ENCODE assay signal across 23 mouse cellular contexts in genomic region chr2:153003681-153004338, GRCm38 (mm10). TPM values are rescaled to one million over a fixed set of nuclear protein-coding genes. Genes with fewer than 3 reads are reported as not detected.
A peak's percentile ranks its signal among the peaks of the same experiment; 100 is the strongest.
DNase-seq lines count a peak whose midpoint lies in the region; ATAC-seq and TF ChIP-seq lines count a peak whose summit lies in the region.
"Had no signal": no experiment of that assay in that cellular context is flagged by ENCODE, and none has a peak within 500 bp of the region (broad histone marks: within the 10 kb centered on the region; RNA-seq: fewer than 3 reads in every experiment).

No protein-coding gene starts in this region.

- peak; percentile 5 for DNase-seq in heart, postnatal 0 days (ENCODE audit: low spot score)
- DNase-seq in heart, adult 18-20 months: no peak
- peak; percentile 91 for DNase-seq in 416B (ENCODE audit: low read depth)
- DNase-seq in forebrain, embryonic 11.5 days (ENCODE audit: low spot score): no peak
- no peak for DNase-seq in lung, postnatal 14 days
- DNase-seq in lung, postnatal 25 days (ENCODE audit: low spot score): no peak
- no peak for DNase-seq in right cerebral cortex, adult 2 months (ENCODE audit: low spot score in 2 of 2)
- DNase-seq: adrenal gland, adult 8-10 months; cerebellum, adult 9-10 months; embryo, embryonic 11 days; heart, postnatal 36 days; layer of hippocampus, postnatal 36 days; lung, embryonic 14.5 days had no signal

- no peaks in the 10 kb centered on the region for H3K27me3 ChIP-seq in heart, postnatal 0 days (ENCODE audit: control insufficient read depth, insufficient read depth, low read length)
- no peaks in the 10 kb centered on the region for H3K27me3 ChIP-seq in forebrain, embryonic 11.5 days (ENCODE audit: control insufficient read depth, insufficient read depth, low read length)
- H3K27me3 ChIP-seq: heart, embryonic 12.5 days; intestine, embryonic 15.5 days had no signal

- H3K4me3 ChIP-seq in heart, postnatal 0 days (ENCODE audit: low read depth, low read length): no peak overlapping the region
- H3K4me3 ChIP-seq in forebrain, embryonic 11.5 days (ENCODE audit: low read depth, low read length): no peak overlapping the region
- H3K4me3 ChIP-seq: heart, embryonic 12.5 days; intestine, embryonic 15.5 days; limb, embryonic 10.5 days; megakaryocyte, embryonic 14.5 days had no signal

- no peak for ATAC-seq in heart, postnatal 0 days (ENCODE audit: insufficient read depth, low read depth)
- ATAC-seq in forebrain, embryonic 11.5 days (replicated peaks; ENCODE audit: low FRiP score): 0 out of 2 replicates have a peak, but pooled peaks have one; percentile 7
- ATAC-seq in hematopoietic stem cell, adult 5-6 weeks (replicated peaks in 1 of 2; ENCODE audit: insufficient read depth in 1 of 2, low FRiP score in 2 of 2, low TSS enrichment in 1 of 2, low read depth in 1 of 2, poor library complexity in 2 of 2, severe bottlenecking in 2 of 2): peak; percentile 86 to 88
- ATAC-seq: intestine, embryonic 15.5 days had no signal

- no peak overlapping the region for H3K27ac ChIP-seq in heart, postnatal 0 days (ENCODE audit: low read depth)
- H3K27ac ChIP-seq in forebrain, embryonic 11.5 days (ENCODE audit: low read depth, low read length): peak overlapping the region; percentile 32; the same call in 1 of the 2 replicates
- H3K27ac ChIP-seq: intestine, embryonic 15.5 days; kidney, postnatal 0 days; limb, embryonic 10.5 days had no signal

- WGBS in heart, postnatal 0 days: 58% methylated on average over 13 of the region's 13 CpGs
- WGBS in forebrain, embryonic 11.5 days: 53% methylated on average over 13 of the region's 13 CpGs

- TF ChIP-seq CTCF in heart, postnatal 0 days (IDR thresholded peaks at IDR 0.05; ENCODE audit: low read depth): no peak

- no peak for TF ChIP-seq EP300 in heart, postnatal 0 days (IDR thresholded peaks at IDR 0.05; ENCODE audit: low read depth)

- no peaks in the 10 kb centered on the region for H3K4me1 ChIP-seq in heart, postnatal 0 days (ENCODE audit: control insufficient read depth, insufficient read depth)
- peaks cover 3% of the 10 kb centered on the region; the same call in 1 of the 2 replicates for H3K4me1 ChIP-seq in forebrain, embryonic 11.5 days (replicated peaks; ENCODE audit: control insufficient read depth, insufficient read depth, low read length)
- H3K4me1 ChIP-seq: heart, embryonic 12.5 days; intestine, embryonic 15.5 days; limb, embryonic 10.5 days had no signal

- no peaks in the 10 kb centered on the region for H3K9me3 ChIP-seq in heart, postnatal 0 days (replicated peaks; ENCODE audit: control insufficient read depth, low read length)
- no peaks in the 10 kb centered on the region for H3K9me3 ChIP-seq in forebrain, embryonic 11.5 days (ENCODE audit: control insufficient read depth, low read length)
- H3K9me3 ChIP-seq: heart, embryonic 12.5 days; intestine, embryonic 15.5 days; limb, embryonic 10.5 days; megakaryocyte, embryonic 14.5 days had no signal

- H3K36me3 ChIP-seq in heart, postnatal 0 days (replicated peaks; ENCODE audit: control insufficient read depth, insufficient read depth, low read length): peaks cover 9% of the 10 kb centered on the region
- H3K36me3 ChIP-seq in forebrain, embryonic 11.5 days (ENCODE audit: control insufficient read depth, insufficient read depth, low read length): no peaks in the 10 kb centered on the region

- H3K9ac ChIP-seq in heart, postnatal 0 days (replicated peaks; ENCODE audit: low read depth, low read length): no peak overlapping the region
- H3K9ac ChIP-seq in forebrain, embryonic 11.5 days (ENCODE audit: low read length): no peak overlapping the region
- H3K9ac ChIP-seq: heart, embryonic 12.5 days; intestine, embryonic 15.5 days; lung, embryonic 14.5 days had no signal

- no peak overlapping the region for H3K4me2 ChIP-seq in heart, postnatal 0 days (ENCODE audit: low read depth, low read length)
- H3K4me2 ChIP-seq in forebrain, embryonic 11.5 days (ENCODE audit: low read depth, low read length, severe bottlenecking): no peak overlapping the region
- H3K4me2 ChIP-seq: heart, embryonic 12.5 days; intestine, embryonic 15.5 days; liver, embryonic 11.5 days; lung, embryonic 14.5 days had no signal

RNA-seq across cellular contexts. Expression of gene Pdrg1, which starts 11.4 kb away (rescaled TPM):
- total RNA-seq in heart, postnatal 0 days (2014; rRNA removed; ENCODE audit: low replicate concordance): 24.1 and 71.8 TPM in 2 replicates
- polyA plus RNA-seq in heart, postnatal 0 days (2015; fragmentation: Nextera tagmentation; extraction: Ambion mirVana): 120 and 129 TPM in 2 replicates
- 100 to 1,000 TPM; 136 to 152 TPM for total RNA-seq in heart, adult 18-20 months (2021)
- 64.9 and 77.5 TPM in 2 replicates for polyA plus RNA-seq in forebrain, embryonic 11.5 days (2014; fragmentation: Nextera tagmentation; extraction: Ambion mirVana)
- 115 and 527 TPM in 2 replicates for total RNA-seq in hematopoietic stem cell, adult 5-6 weeks (2017)

RNA-seq across cellular contexts. Expression of gene Xkr7, which starts 27.8 kb away (rescaled TPM):
- not detected in 2 replicates for total RNA-seq in heart, postnatal 0 days (2014; rRNA removed; ENCODE audit: low replicate concordance)
- polyA plus RNA-seq in heart, postnatal 0 days (2015; fragmentation: Nextera tagmentation; extraction: Ambion mirVana): not detected in 2 replicates
- not detected for total RNA-seq in heart, adult 18-20 months (2021)
- polyA plus RNA-seq in forebrain, embryonic 11.5 days (2014; fragmentation: Nextera tagmentation; extraction: Ambion mirVana): 0.09 and 0.24 TPM in 2 replicates
- total RNA-seq in hematopoietic stem cell, adult 5-6 weeks (2017): 0.50 TPM in 1 of 2 replicates, not detected in the other
- total RNA-seq: heart, postnatal 36 days; neutrophil, adult 5-6 weeks had no signal
- polyA plus RNA-seq: heart, embryonic 12.5 days; kidney, postnatal 0 days; limb, embryonic 10.5 days; liver, embryonic 11.5 days; lung, embryonic 14.5 days had no signal

RNA-seq across cellular contexts. Expression of gene Ttll9, which starts 41.5 kb away (rescaled TPM):
- total RNA-seq in heart, postnatal 0 days (2014; rRNA removed; ENCODE audit: low replicate concordance): 0.89 TPM in 1 of 2 replicates, not detected in the other
- 0.05 and 0.14 TPM in 2 replicates for polyA plus RNA-seq in heart, postnatal 0 days (2015; fragmentation: Nextera tagmentation; extraction: Ambion mirVana)
- not detected for total RNA-seq in heart, adult 18-20 months (2021)
- polyA plus RNA-seq in forebrain, embryonic 11.5 days (2014; fragmentation: Nextera tagmentation; extraction: Ambion mirVana): 1.5 and 1.6 TPM in 2 replicates
- total RNA-seq in hematopoietic stem cell, adult 5-6 weeks (2017): not detected in 2 replicates
- total RNA-seq: gastrocnemius, postnatal 4 days; heart, postnatal 36 days; neutrophil, adult 5-6 weeks had no signal
- polyA plus RNA-seq: small intestine, adult 2 months had no signal

RNA-seq across cellular contexts. Expression of gene Dusp15, which starts 52.3 kb away (rescaled TPM):
- total RNA-seq in heart, postnatal 0 days (2014; rRNA removed; ENCODE audit: low replicate concordance): 0.12 TPM in 1 of 2 replicates, not detected in the other
- not detected in 2 replicates for polyA plus RNA-seq in heart, postnatal 0 days (2015; fragmentation: Nextera tagmentation; extraction: Ambion mirVana)
- total RNA-seq in heart, adult 18-20 months (2021): not detected
- polyA plus RNA-seq in forebrain, embryonic 11.5 days (2014; fragmentation: Nextera tagmentation; extraction: Ambion mirVana): 0.80 and 0.99 TPM in 2 replicates
- not detected in 2 replicates for total RNA-seq in hematopoietic stem cell, adult 5-6 weeks (2017)
- total RNA-seq: heart, postnatal 36 days; neutrophil, adult 5-6 weeks had no signal
- polyA plus RNA-seq: liver, embryonic 11.5 days; small intestine, adult 2 months had no signal

Comparison
In these comparisons a context has a peak if more than half of its experiments do, and no peak if none do; other contexts are left out.
1. DNase-seq: peak in heart, postnatal 0 days (single experiment) and 416B (single experiment); none in heart, adult 18-20 months (0 of 2), forebrain, embryonic 11.5 days (single experiment), lung, postnatal 14 days (single experiment), lung, postnatal 25 days (single experiment) and right cerebral cortex, adult 2 months (0 of 2).